Mouse (Mus musculus): Measurements from ENCODE around the gene Wfs1. TPM values are rescaled to one million over a fixed set of nuclear protein-coding genes. Genes with fewer than 3 reads are reported as not detected.

Gene Wfs1
- polyA plus RNA-seq, 1 experiment: 83.4 TPM

DNA sequence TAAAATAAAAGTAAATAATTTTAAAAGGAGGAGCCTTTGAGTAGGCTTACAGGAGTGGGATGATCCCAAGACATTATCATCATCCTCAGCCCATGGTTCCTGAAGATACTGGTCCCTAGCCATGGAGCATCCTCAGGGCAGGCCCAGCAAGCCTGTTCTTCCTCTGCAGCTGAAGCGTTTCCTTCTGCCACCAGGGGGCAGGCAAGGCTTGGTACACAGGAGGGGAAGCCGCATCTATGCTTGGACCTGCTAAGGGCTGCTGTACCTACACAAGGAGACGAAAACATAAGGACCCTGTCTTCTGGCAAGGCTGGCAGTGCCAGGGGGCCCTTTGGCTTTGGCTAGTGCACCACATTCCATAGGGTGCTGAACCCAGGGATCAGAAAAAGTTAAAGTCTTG is 40.2 kb downstream of the Wfs1 start:
- Histone ChIP-seq H3K27me3 (ENCODE audit: control insufficient read depth, insufficient read depth, insufficient read length) (peaks cover 5% of the 10 kb centered on the region), H3ac (ENCODE audit: control insufficient read depth, insufficient read length) (no peak overlapping the region), H3K4me2 (ENCODE audit: low read depth) (no peak overlapping the region), H3K36me3 (ENCODE audit: control insufficient read depth, insufficient read depth) (no peaks in the 10 kb centered on the region), H3K79me2 (ENCODE audit: control insufficient read depth, insufficient read depth) (no peaks in the 10 kb centered on the region), H3K4me3 (no peak overlapping the region)
- TF ChIP-seq SRF (IDR thresholded peaks at IDR 0.05; ENCODE audit: control insufficient read depth, insufficient read length, low read depth) (no peak), MYOG (IDR thresholded peaks at IDR 0.05; ENCODE audit: control insufficient read depth in 1 of 3, insufficient read depth in 1 of 3, insufficient read length in 2 of 3, low read depth in 2 of 3) (no peak), TCF3 (IDR thresholded peaks at IDR 0.05; ENCODE audit: insufficient read length, low read depth) (no peak)

DNA sequence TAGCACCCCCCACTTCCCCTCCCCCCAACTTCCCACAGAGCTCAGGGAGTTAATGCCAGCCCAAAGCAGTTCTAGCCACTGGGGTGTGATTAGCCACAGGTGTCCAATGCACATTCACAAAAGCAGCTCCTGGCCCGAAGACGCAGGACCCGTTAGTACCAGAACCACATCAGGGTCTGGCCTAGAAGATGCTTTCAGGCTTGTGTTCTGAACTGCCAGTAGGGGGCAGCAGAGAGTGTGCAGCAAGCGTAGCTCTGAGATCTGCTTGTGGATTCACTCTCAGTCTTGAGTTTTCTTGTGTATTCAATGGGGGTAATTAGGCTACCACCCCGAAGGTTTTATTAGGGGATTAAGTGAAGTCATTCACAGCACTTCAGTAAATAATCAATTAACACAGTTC is 42.6 kb downstream of the Wfs1 start:
- H3K4me2 ChIP-seq (ENCODE audit: low read depth): no peak overlapping the region
- no peaks in the 10 kb centered on the region for H3K79me2 ChIP-seq (ENCODE audit: control insufficient read depth, insufficient read depth)
- no peak overlapping the region for H3ac ChIP-seq (ENCODE audit: control insufficient read depth, insufficient read length)
- peaks cover 5% of the 10 kb centered on the region for H3K27me3 ChIP-seq (ENCODE audit: control insufficient read depth, insufficient read depth, insufficient read length)
- H3K36me3 ChIP-seq (ENCODE audit: control insufficient read depth, insufficient read depth): no peaks in the 10 kb centered on the region
- TF ChIP-seq MYOG (IDR thresholded peaks at IDR 0.05; ENCODE audit: control insufficient read depth in 1 of 3, insufficient read depth in 1 of 3, insufficient read length in 2 of 3, low read depth in 2 of 3) (no peak), MYOD1 (IDR thresholded peaks at IDR 0.05; ENCODE audit: control insufficient read depth in 1 of 3, insufficient read length in 2 of 3, low read depth in 2 of 3) (no peak), TCF12 (IDR thresholded peaks at IDR 0.05; ENCODE audit: insufficient read depth, poor library complexity, severe bottlenecking) (no peak), REST (IDR thresholded peaks at IDR 0.05; ENCODE audit: insufficient read depth, insufficient read length) (no peak), TCF3 (IDR thresholded peaks at IDR 0.05; ENCODE audit: insufficient read length, low read depth) (no peak), POLR2AphosphoS2 (IDR thresholded peaks at IDR 0.05; ENCODE audit: insufficient read length, low read depth) (no peak), USF1 (IDR thresholded peaks at IDR 0.05; ENCODE audit: low read depth) (no peak), CEBPB (IDR thresholded peaks at IDR 0.05; ENCODE audit: insufficient read depth, poor library complexity, severe bottlenecking) (no peak), SRF (IDR thresholded peaks at IDR 0.05; ENCODE audit: control insufficient read depth, insufficient read length, low read depth) (no peak), MAX (IDR thresholded peaks at IDR 0.05; ENCODE audit: low read depth) (no peak), POLR2A (IDR thresholded peaks at IDR 0.05; ENCODE audit: insufficient read length, low read depth) (no peak), E2F4 (IDR thresholded peaks at IDR 0.05; ENCODE audit: insufficient read depth) (no peak)
- no peak overlapping the region for H3K4me3 ChIP-seq

DNA sequence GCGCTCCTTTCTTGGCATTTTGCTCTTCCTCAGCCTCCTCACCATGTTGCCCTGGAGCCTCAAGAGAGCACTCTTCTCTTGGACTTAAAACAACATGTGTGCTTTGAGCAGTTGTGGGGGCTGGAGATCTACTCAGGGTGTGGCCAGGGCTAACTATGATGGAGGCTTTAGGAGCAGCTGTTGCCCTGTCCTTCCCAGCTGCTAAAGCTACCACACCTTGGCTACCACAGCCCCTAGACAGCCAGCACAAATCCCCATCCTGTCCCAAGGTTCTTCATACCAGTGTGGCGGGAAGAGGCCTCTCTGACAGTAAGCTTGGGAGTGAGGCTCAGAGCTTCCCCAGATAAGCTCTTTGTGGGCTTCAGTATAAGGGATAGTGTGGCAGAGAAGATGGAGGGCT is 43.3 kb downstream of the Wfs1 start:
- H3K4me3 ChIP-seq: no peak overlapping the region
- H3K27me3 ChIP-seq (ENCODE audit: control insufficient read depth, insufficient read depth, insufficient read length): peaks cover 5% of the 10 kb centered on the region
- TF ChIP-seq MAX (IDR thresholded peaks at IDR 0.05; ENCODE audit: low read depth): no peak
- no peak for TF ChIP-seq USF1 (IDR thresholded peaks at IDR 0.05; ENCODE audit: low read depth)
- no peak for TF ChIP-seq REST (IDR thresholded peaks at IDR 0.05; ENCODE audit: insufficient read depth, insufficient read length)
- no peak for TF ChIP-seq SRF (IDR thresholded peaks at IDR 0.05; ENCODE audit: control insufficient read depth, insufficient read length, low read depth)
- no peak for TF ChIP-seq E2F4 (IDR thresholded peaks at IDR 0.05; ENCODE audit: insufficient read depth)
- peak; percentile 10 to 81 (median 58) for TF ChIP-seq MYOD1 (IDR thresholded peaks at IDR 0.05; ENCODE audit: control insufficient read depth in 1 of 3, insufficient read length in 2 of 3, low read depth in 2 of 3)
- TF ChIP-seq POLR2A (IDR thresholded peaks at IDR 0.05; ENCODE audit: insufficient read length, low read depth): no peak
- no peak for TF ChIP-seq TCF12 (IDR thresholded peaks at IDR 0.05; ENCODE audit: insufficient read depth, poor library complexity, severe bottlenecking)
- no peak for TF ChIP-seq TCF3 (IDR thresholded peaks at IDR 0.05; ENCODE audit: insufficient read length, low read depth)
- TF ChIP-seq POLR2AphosphoS2 (IDR thresholded peaks at IDR 0.05; ENCODE audit: insufficient read length, low read depth): no peak
- no peak for TF ChIP-seq CEBPB (IDR thresholded peaks at IDR 0.05; ENCODE audit: insufficient read depth, poor library complexity, severe bottlenecking)
- peak in 2 of 3 experiments; percentile 3 to 53 for TF ChIP-seq MYOG (IDR thresholded peaks at IDR 0.05; ENCODE audit: control insufficient read depth in 1 of 3, insufficient read depth in 1 of 3, insufficient read length in 2 of 3, low read depth in 2 of 3)
- H3K79me2 ChIP-seq (ENCODE audit: control insufficient read depth, insufficient read depth): no peaks in the 10 kb centered on the region
- no peaks in the 10 kb centered on the region for H3K36me3 ChIP-seq (ENCODE audit: control insufficient read depth, insufficient read depth)
- no peak overlapping the region for H3ac ChIP-seq (ENCODE audit: control insufficient read depth, insufficient read length)
- peak overlapping the region; percentile 34 for H3K4me2 ChIP-seq (ENCODE audit: low read depth)

DNA sequence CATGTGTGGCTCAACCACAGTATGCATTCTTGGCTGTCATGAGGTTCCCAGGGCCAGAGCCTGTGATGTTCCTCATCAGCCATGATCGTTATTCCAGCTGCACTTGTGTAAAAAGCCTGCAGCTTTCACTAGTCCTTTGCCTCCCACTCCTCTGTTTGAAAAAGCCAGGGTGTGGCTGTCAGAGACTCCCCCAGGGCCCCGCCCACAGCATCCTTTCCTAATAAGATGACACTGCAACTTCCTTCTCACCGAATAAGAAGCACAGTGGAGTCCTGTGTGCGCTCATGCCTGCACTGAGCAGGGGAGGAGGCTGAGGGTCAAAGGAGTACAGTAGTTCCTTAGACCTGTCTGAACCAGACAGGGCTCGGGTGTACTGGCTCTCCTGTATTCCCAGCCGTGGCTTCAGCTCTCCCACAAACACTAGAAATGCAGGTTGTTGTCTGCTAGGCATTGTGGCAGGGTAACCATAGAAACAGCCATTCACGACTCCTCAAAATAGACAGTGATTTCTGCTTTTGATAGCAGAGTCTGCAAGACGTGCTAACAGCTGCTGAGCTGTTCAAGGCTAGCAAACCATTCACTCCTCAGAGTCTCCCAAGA is 43.8 kb downstream of the Wfs1 start:
- no peak overlapping the region for H3K4me3 ChIP-seq
- no peak overlapping the region for H3ac ChIP-seq (ENCODE audit: control insufficient read depth, insufficient read length)
- no peaks in the 10 kb centered on the region for H3K36me3 ChIP-seq (ENCODE audit: control insufficient read depth, insufficient read depth)
- H3K4me2 ChIP-seq (ENCODE audit: low read depth): peak overlapping the region; percentile 34
- peaks cover 8% of the 10 kb centered on the region for H3K27me3 ChIP-seq (ENCODE audit: control insufficient read depth, insufficient read depth, insufficient read length)
- H3K79me2 ChIP-seq (ENCODE audit: control insufficient read depth, insufficient read depth): no peaks in the 10 kb centered on the region
- no peak for TF ChIP-seq MYOG (IDR thresholded peaks at IDR 0.05; ENCODE audit: control insufficient read depth in 1 of 3, insufficient read depth in 1 of 3, insufficient read length in 2 of 3, low read depth in 2 of 3)
- TF ChIP-seq USF1 (IDR thresholded peaks at IDR 0.05; ENCODE audit: low read depth): no peak
- no peak for TF ChIP-seq MYOD1 (IDR thresholded peaks at IDR 0.05; ENCODE audit: control insufficient read depth in 1 of 3, insufficient read length in 2 of 3, low read depth in 2 of 3)
- TF ChIP-seq REST (IDR thresholded peaks at IDR 0.05; ENCODE audit: insufficient read depth, insufficient read length): no peak
- TF ChIP-seq POLR2AphosphoS2 (IDR thresholded peaks at IDR 0.05; ENCODE audit: insufficient read length, low read depth): no peak
- TF ChIP-seq TCF12 (IDR thresholded peaks at IDR 0.05; ENCODE audit: insufficient read depth, poor library complexity, severe bottlenecking): no peak

DNA sequence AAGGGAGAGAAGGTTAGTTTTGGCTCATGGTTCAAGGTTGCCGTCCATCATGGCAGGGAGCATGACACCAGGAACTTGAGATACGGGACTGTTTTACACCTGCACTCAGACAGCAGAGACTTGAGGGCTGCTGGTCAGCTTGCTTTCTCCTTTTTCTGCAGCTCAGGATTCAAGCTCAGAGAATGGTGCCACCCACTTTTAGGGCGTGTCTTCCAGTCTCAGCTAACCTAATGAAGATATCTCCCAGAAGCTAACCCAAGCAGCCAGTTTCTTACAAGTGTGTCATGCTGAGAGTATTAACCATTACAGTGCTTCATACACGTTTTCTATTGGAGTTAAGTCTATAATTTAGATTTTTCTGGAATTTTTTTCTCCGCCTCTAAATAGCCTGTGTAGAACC is 44.5 kb downstream of the Wfs1 start:
- Histone ChIP-seq H3K27me3 (ENCODE audit: control insufficient read depth, insufficient read depth, insufficient read length) (peaks cover 9% of the 10 kb centered on the region), H3K4me3 (no peak overlapping the region), H3K4me2 (ENCODE audit: low read depth) (no peak overlapping the region), H3K36me3 (ENCODE audit: control insufficient read depth, insufficient read depth) (no peaks in the 10 kb centered on the region), H3ac (ENCODE audit: control insufficient read depth, insufficient read length) (no peak overlapping the region), H3K79me2 (ENCODE audit: control insufficient read depth, insufficient read depth) (no peaks in the 10 kb centered on the region)
- TF ChIP-seq TCF12 (IDR thresholded peaks at IDR 0.05; ENCODE audit: insufficient read depth, poor library complexity, severe bottlenecking) (no peak), POLR2A (IDR thresholded peaks at IDR 0.05; ENCODE audit: insufficient read length, low read depth) (no peak)

Measured in myocyte (in vitro differentiated cells).